Mouse (Mus musculus): ENCODE results near the gene Plvap.

DNA sequence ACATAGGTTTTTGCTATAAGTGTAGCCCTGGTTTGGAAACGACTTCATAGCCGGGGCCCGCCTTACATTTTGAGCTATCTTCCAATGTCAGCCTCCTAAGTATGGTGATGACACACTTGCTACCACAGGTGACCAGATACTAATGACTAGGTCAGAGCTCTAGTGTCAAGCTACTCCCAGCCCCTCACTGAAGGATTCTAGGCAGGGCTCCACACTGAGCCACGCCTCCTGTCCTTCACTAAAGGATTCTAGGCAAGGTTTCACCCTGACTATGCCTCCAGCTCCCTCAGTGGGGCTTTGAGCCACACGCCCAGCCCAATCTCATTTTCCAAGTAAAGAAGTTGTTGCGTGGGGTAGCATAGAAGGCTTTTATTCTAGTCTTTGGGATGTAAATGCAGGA is 50.8 kb downstream of the Plvap start:
- no peak for TF ChIP-seq EP300 (IDR thresholded peaks at IDR 0.05)
- TF ChIP-seq CTCF (IDR thresholded peaks at IDR 0.05) = no peak

Data from lung, postnatal 0 days (tissue).